Mouse (Mus musculus) gastrocnemius, postnatal 36 days (tissue): ENCODE data around the gene Acpp. TPM values are rescaled to one million over a fixed set of nuclear protein-coding genes. Genes with fewer than 3 reads are reported as not detected.

ENCODE experiments used
- DNase-seq, 2 experiments: peaks; one replicate each; pipeline ENCODE4 v3.0.0; 2022
- intact Hi-C: fragments of 180-260 bp; cut with DNase I; formaldehyde crosslinking; loops from one replicate; pipeline ENCODE4 v1.15.1; 2025
- total RNA-seq, 2 experiments: library from RNA; stranded (reverse); gene quantifications; 2 replicates each; pipeline ENCODE4 v1.2.3; 2021

Acpp gene
- total RNA-seq, 2 experiments from 2014 or later = 0.38 TPM; not detected in 1

- no peak for DNase-seq
- intact Hi-C loops = no loop called here
Observed at GRCm38 (mm10) chr9:104256085-104256484, 81.5 kb downstream of the Acpp start.

GRCm38 (mm10) chr9:104254408-104255180 lies 83.0 kb downstream of the Acpp start:
- intact Hi-C loops = no loop called here
- DNase-seq = no peak

GRCm38 (mm10) chr9:104252637-104253036 lies 84.9 kb downstream of the Acpp start:
- no peak for DNase-seq
- intact Hi-C loops = no loop called here

- intact Hi-C loops = no loop called here
- no peak for DNase-seq
Observed at GRCm38 (mm10) chr9:104251687-104252086, 85.9 kb downstream of the Acpp start.

GRCm38 (mm10) chr9:104251111-104251510 lies 86.4 kb downstream of the Acpp start:
- no peak for DNase-seq
- intact Hi-C loops = no loop called here

- no peak for DNase-seq
- intact Hi-C loops = no loop called here
Observed at GRCm38 (mm10) chr9:104247307-104247987, 90.1 kb downstream of the Acpp start.

- no peak for DNase-seq
- intact Hi-C loops = no loop called here
Observed at GRCm38 (mm10) chr9:104243799-104244466, 93.6 kb downstream of the Acpp start.

GRCm38 (mm10) chr9:104240146-104240545 lies 97.4 kb downstream of the Acpp start:
- DNase-seq = no peak
- intact Hi-C loops = no loop called here

GRCm38 (mm10) chr9:104239076-104239475 lies 98.5 kb downstream of the Acpp start:
- intact Hi-C loops = no loop called here
- DNase-seq = no peak

Other genes with a start within 250 kb of the Acpp start
- 1 to 10 TPM in 1 of 2 experiments, under 1 TPM in 1; 0.87 to 1.1 TPM for gene Ackr4, start 210.8 kb downstream of the Acpp start, total RNA-seq
- 10 to 100 TPM; 19.1 to 25.4 TPM for gene Dnajc13, start 74.8 kb downstream of the Acpp start, total RNA-seq
- not detected for gene Cpne4, start 209.5 kb upstream of the Acpp start, total RNA-seq